Mouse (Mus musculus) neural tube, embryonic 11.5 days (tissue): Measurements from ENCODE around the gene 5530401A14Rik. TPM values are rescaled to one million over a fixed set of nuclear protein-coding genes. Genes with fewer than 3 reads are reported as not detected.

Experiments
- ATAC-seq: fragments of 200-750 bp; cut with Nextera tagmentation; 2 replicates; pipeline ENCODE4 v1.8.0; 2017; ENCODE audit warnings: moderate number of reproducible peaks, mild to moderate bottlenecking, moderate TSS enrichment, moderate library complexity; ENCODE audit not compliant: insufficient read depth, low FRiP score, low TSS enrichment
- DNase-seq: peaks from one replicate; pipeline ENCODE4 v3.0.0-alpha.2; 2015; ENCODE audit warnings: low spot score
- H3K27ac ChIP-seq: fragments of 300-500 bp; sonication (generic); 2 replicates; pipeline ENCODE4 v1.5.1; 2014; ENCODE audit warnings: low read depth, mild to moderate bottlenecking, low read length
- H3K27me3 ChIP-seq: fragments of 300-500 bp; sonication (generic); 2 replicates; pipeline ENCODE4 v1.6.1; 2014; ENCODE audit warnings: mild to moderate bottlenecking, low read length, mixed read lengths; ENCODE audit not compliant: control insufficient read depth, insufficient read depth
- H3K36me3 ChIP-seq: fragments of 300-500 bp; sonication (generic); 2 replicates; pipeline ENCODE4 v1.6.1; 2014; ENCODE audit warnings: mild to moderate bottlenecking, low read length, moderate library complexity, mixed read lengths; ENCODE audit not compliant: control insufficient read depth, insufficient read depth
- H3K4me1 ChIP-seq: fragments of 300-500 bp; sonication (generic); 2 replicates; pipeline ENCODE4 v1.6.1; 2014; ENCODE audit warnings: low read length, mixed read lengths; ENCODE audit not compliant: control insufficient read depth, insufficient read depth
- H3K4me2 ChIP-seq: fragments of 300-500 bp; sonication (generic); 2 replicates; pipeline ENCODE4 v1.6.1; 2014; ENCODE audit warnings: low read depth, mild to moderate bottlenecking, moderate library complexity
- H3K4me3 ChIP-seq: fragments of 300-500 bp; sonication (generic); 2 replicates; pipeline ENCODE4 v1.5.1; 2014; ENCODE audit warnings: low read depth, low read length
- H3K9ac ChIP-seq: fragments of 300-500 bp; sonication (generic); 2 replicates; pipeline ENCODE4 v1.6.1; 2014; ENCODE audit warnings: mild to moderate bottlenecking, low read length
- H3K9me3 ChIP-seq: fragments of 300-500 bp; sonication (generic); 2 replicates; pipeline ENCODE4 v1.6.1; 2016; ENCODE audit warnings: low read length; ENCODE audit not compliant: control insufficient read depth
- WGBS: fragments of 180-500 bp; shearing (Covaris S2); extraction: QIAGEN DNeasy Blood & Tissue Kit; methylation state at CpG from one replicate; pipeline ENCODE4 v1.1.7; 2014; 5-methylcytosine and 5-hydroxymethylcytosine counted together
- polyA plus RNA-seq: library from polyadenylated mRNA; unstranded; fragments of >200 nt; fragmentation: Nextera tagmentation; extraction: Ambion mirVana; gene quantifications from 2 replicates; pipeline ENCODE4 v1.2.1, GENCODE M21; 2014

5530401A14Rik gene
- 0.08 TPM in 1 of 2 replicates, not detected in the other for polyA plus RNA-seq

- Histone ChIP-seq H3K9me3 (no peaks in the 10 kb centered on the region), H3K36me3 (no peaks in the 10 kb centered on the region), H3K4me2 (no peak within 1 kb of the TSS), H3K4me1 (peaks cover 4% of the 10 kb centered on the region; the same call in 1 of the 2 replicates), H3K9ac (no peak within 1 kb of the TSS), H3K27ac (no peak within 1 kb of the TSS), H3K27me3 (no peaks in the 10 kb centered on the region), H3K4me3 (no peak within 1 kb of the TSS)
- 31% methylated on average over 4 of the region's 4 CpGs for WGBS
- ATAC-seq (no peak), DNase-seq (peak; percentile 60)
These were observed at the start of gene 5530401A14Rik for GRCm38 (mm10) chr11:81860250-81860972. Gene 5530401A14Rik (plus strand): TSS chr11:81860673.

GRCm38 (mm10) chr11:81814816-81815215 lies 45.7 kb upstream of the 5530401A14Rik start:
- Histone ChIP-seq H3K27ac (no peak overlapping the region), H3K9ac (no peak overlapping the region), H3K4me3 (no peak overlapping the region), H3K36me3 (no peaks in the 10 kb centered on the region), H3K4me2 (no peak overlapping the region), H3K9me3 (no peaks in the 10 kb centered on the region), H3K4me1 (no peaks in the 10 kb centered on the region), H3K27me3 (no peaks in the 10 kb centered on the region)
- ATAC-seq (no peak), DNase-seq (no peak)
- WGBS = 81% methylated on average over 1 of the region's 1 CpGs

DNA sequence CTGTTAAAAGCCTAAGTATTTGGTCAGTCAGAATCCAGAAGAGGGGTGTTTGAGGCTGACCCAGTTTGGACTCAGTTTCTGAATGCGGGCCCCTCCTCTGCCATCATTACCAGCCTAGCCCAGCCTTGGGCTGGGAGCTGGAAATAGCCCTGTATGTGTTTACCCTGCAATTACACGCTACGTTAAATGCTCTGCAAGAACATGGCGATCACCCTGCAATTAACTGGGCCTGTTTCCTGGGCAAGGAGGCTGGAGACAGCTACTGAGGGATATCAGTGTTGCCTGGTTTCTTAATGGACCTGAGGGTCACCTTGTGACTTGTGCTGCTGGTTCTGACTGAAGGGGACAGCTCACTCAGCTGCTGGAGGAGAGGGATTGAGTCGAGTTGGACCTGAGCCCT lies 43.9 kb upstream of the 5530401A14Rik start:
- no peaks in the 10 kb centered on the region for H3K9me3 ChIP-seq
- no peaks in the 10 kb centered on the region for H3K36me3 ChIP-seq
- no peak overlapping the region for H3K9ac ChIP-seq
- ATAC-seq (no peak), DNase-seq (no peak)
- H3K4me1 ChIP-seq = no peaks in the 10 kb centered on the region
- 38% methylated on average over 5 of the region's 5 CpGs for WGBS
- no peaks in the 10 kb centered on the region for H3K27me3 ChIP-seq
- H3K4me2 ChIP-seq = no peak overlapping the region
- H3K4me3 ChIP-seq = no peak overlapping the region
- no peak overlapping the region for H3K27ac ChIP-seq

DNA sequence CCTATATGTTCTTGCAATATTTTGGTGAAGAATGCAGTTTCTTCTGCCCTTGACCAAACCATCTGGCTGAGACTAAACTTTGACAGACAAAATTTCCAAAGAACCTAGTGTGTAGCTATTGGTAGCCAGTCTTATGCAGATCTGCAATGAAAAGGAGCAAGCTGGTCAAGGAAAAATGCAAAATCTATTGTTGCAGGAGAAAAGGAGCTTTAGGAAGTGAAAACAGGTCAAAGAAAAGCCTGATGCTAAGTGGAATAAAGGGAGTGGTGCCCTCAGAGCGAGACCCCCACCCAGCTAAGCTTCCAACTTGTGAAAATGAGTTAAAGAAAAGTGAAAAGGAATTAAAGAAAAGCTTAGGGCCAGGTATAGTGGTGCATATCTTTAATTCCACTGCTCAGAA lies 28.1 kb upstream of the 5530401A14Rik start:
- Histone ChIP-seq H3K9ac (no peak overlapping the region), H3K27me3 (no peaks in the 10 kb centered on the region), H3K4me3 (no peak overlapping the region), H3K4me2 (no peak overlapping the region), H3K27ac (no peak overlapping the region), H3K9me3 (no peaks in the 10 kb centered on the region), H3K36me3 (no peaks in the 10 kb centered on the region), H3K4me1 (no peaks in the 10 kb centered on the region)
- ATAC-seq = no peak
- DNase-seq = no peak
- WGBS = 66% methylated on average over 1 of the region's 1 CpGs

DNA sequence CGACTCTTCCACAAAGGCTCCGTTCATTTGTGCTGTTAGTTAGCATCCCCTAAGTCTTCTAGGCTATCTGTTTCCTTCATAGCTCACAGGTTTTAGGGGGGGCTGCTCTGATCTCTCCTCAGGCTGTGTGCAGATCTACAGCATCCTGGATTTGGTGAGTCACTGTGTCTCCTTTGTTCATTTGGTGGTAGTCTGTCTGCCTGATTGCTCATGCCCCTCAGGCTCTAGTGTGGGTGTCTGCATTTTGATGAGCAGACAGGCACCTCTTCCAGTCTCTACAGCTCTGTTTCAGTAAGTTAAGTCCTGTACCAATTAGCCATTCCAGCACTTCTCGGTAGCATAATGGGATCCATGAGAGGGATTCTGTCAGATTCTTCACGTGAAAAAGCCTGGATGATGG lies 22.0 kb upstream of the 5530401A14Rik start:
- Histone ChIP-seq H3K4me1 (no peaks in the 10 kb centered on the region), H3K9ac (no peak overlapping the region), H3K4me3 (no peak overlapping the region), H3K4me2 (no peak overlapping the region), H3K36me3 (no peaks in the 10 kb centered on the region), H3K27me3 (no peaks in the 10 kb centered on the region), H3K9me3 (no peaks in the 10 kb centered on the region), H3K27ac (no peak overlapping the region)
- WGBS = 78% methylated on average over 4 of the region's 4 CpGs
- DNase-seq (no peak), ATAC-seq (no peak)

GRCm38 (mm10) chr11:81841001-81841400 lies 19.5 kb upstream of the 5530401A14Rik start:
- Histone ChIP-seq H3K9me3 (no peaks in the 10 kb centered on the region), H3K36me3 (no peaks in the 10 kb centered on the region), H3K27me3 (no peaks in the 10 kb centered on the region), H3K9ac (no peak overlapping the region), H3K4me2 (no peak overlapping the region), H3K4me1 (no peaks in the 10 kb centered on the region), H3K27ac (no peak overlapping the region), H3K4me3 (no peak overlapping the region)
- WGBS = 85% methylated on average over 2 of the region's 2 CpGs
- ATAC-seq = no peak
- DNase-seq = no peak

DNA sequence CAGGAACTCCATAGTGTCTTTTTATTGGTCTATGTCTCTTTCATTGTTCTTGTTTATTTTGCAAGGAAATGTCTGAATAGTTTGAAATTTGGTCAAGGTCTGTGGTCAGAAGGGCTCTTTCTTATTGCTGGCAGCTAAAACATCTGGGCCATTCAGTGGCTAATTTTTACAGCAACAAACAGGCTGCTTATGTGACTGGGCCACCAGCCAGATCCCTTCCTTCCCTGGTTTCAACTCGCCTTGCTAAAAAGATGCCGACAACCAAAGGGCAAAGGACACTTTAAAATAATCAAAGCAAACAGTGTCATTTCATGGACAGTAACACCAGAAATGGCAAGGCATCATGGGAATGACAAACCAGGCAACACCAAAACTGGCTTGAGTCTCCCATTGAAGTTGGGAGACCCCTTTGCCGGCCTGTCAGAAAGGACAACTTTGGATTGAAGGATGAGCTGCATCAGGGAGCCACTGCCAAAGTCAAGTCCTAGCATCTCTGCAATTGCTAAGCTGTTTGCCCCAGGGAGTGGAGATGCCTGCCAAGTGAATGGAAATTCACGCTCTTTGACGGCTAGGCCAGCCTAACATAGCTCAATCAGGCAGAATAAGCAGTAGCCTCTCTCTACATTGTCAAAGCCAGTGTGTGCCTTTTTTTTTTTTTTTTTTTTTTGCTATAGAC lies 15.3 kb upstream of the 5530401A14Rik start:
- Histone ChIP-seq H3K27ac (no peak overlapping the region), H3K4me2 (no peak overlapping the region), H3K27me3 (no peaks in the 10 kb centered on the region), H3K9ac (no peak overlapping the region), H3K4me1 (no peaks in the 10 kb centered on the region), H3K36me3 (no peaks in the 10 kb centered on the region), H3K4me3 (no peak overlapping the region), H3K9me3 (no peaks in the 10 kb centered on the region)
- no peak for ATAC-seq
- WGBS = 74% methylated on average over 5 of the region's 5 CpGs
- DNase-seq = no peak

DNA sequence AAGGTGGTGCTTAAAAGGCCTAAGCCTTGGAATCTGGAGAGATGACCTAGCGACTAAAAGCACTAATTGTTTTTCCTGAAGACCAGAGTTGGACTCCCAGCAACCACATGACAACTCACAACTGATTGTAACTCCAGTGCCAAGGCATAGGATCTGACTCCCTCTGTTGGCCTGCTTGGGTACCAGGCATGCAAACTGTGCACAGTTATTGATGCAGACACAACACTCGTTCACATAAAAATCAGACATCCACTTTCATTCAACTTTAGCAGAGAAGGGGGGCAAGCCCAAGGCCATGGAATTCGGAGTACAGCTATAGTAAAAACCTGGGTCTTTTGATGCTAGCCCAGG lies 14.8 kb upstream of the 5530401A14Rik start:
- H3K36me3 ChIP-seq = no peaks in the 10 kb centered on the region
- no peaks in the 10 kb centered on the region for H3K4me1 ChIP-seq
- ATAC-seq (no peak), DNase-seq (no peak)
- no peak overlapping the region for H3K27ac ChIP-seq
- WGBS = 80% methylated on average over 3 of the region's 3 CpGs
- no peak overlapping the region for H3K9ac ChIP-seq
- no peak overlapping the region for H3K4me2 ChIP-seq
- no peaks in the 10 kb centered on the region for H3K27me3 ChIP-seq
- H3K4me3 ChIP-seq = no peak overlapping the region
- H3K9me3 ChIP-seq = no peaks in the 10 kb centered on the region
